ENCODE assay signal across 17 mouse cellular contexts in genomic region chr7:35804206-35804605, GRCm38 (mm10).
"Had no signal": no experiment of that assay in that cellular context is flagged by ENCODE, and none has a peak within 500 bp of the region (broad histone marks: within the 10 kb centered on the region; RNA-seq: fewer than 3 reads in every experiment).

No protein-coding gene starts in this region.

- DNase-seq: liver, postnatal 0 days; lung, embryonic 14.5 days; lung, postnatal 10 days; lung, postnatal 4 days; midbrain, embryonic 14.5 days; retina, postnatal 1 day; right cerebral cortex, adult 18-20 months; right cerebral cortex, postnatal 25 days; right cerebral cortex, postnatal 4 days; spleen, adult 18-20 months; thymus, adult 18-20 months; thymus, postnatal 14 days; thymus, postnatal 36 days had no signal

- H3K4me3 ChIP-seq: midbrain, embryonic 10.5 days; midbrain, embryonic 12.5 days; neural tube, embryonic 13.5 days; neural tube, embryonic 15.5 days had no signal

- H3K27me3 ChIP-seq: midbrain, embryonic 12.5 days; neural tube, embryonic 13.5 days; neural tube, embryonic 15.5 days had no signal

- H3K9me3 ChIP-seq: midbrain, embryonic 10.5 days; midbrain, embryonic 12.5 days; neural tube, embryonic 13.5 days; neural tube, embryonic 15.5 days had no signal
